Mouse (Mus musculus): ENCODE data around the gene Stxbp3.
"Not testable (repeated sequence)": the region's sequence is repeated elsewhere in the genome, so short reads cannot be mapped to it uniquely, and the experiment has no call there.

Gene Stxbp3

GRCm38 (mm10) chr3:108840000-108840715 lies at the start of gene Stxbp3:
TSS of gene Stxbp3 (minus strand) at chr3:108840526.
- DNase-seq (ENCODE audit: low read depth, low spot score): peak; percentile 96

- DNase-seq (ENCODE audit: low read depth, low spot score): no peak
Measured at GRCm38 (mm10) chr3:108889908-108890307, 49.6 kb upstream of the Stxbp3 start, which contains the start of gene Fndc7. TSS of gene Fndc7 (minus strand) at chr3:108890008.

- DNase-seq (ENCODE audit: low read depth, low spot score): no peak
Measured at GRCm38 (mm10) chr3:108887618-108887975, 47.3 kb upstream of the Stxbp3 start.

GRCm38 (mm10) chr3:108886934-108887617 lies 46.8 kb upstream of the Stxbp3 start:
- no peak for DNase-seq (ENCODE audit: low read depth, low spot score)

- DNase-seq (ENCODE audit: low read depth, low spot score): no peak
Measured at GRCm38 (mm10) chr3:108885686-108886530, 45.6 kb upstream of the Stxbp3 start.

- no peak for DNase-seq (ENCODE audit: low read depth, low spot score)
Measured at GRCm38 (mm10) chr3:108884706-108885289, 44.5 kb upstream of the Stxbp3 start.

- no peak for DNase-seq (ENCODE audit: low read depth, low spot score)
Measured at GRCm38 (mm10) chr3:108883067-108883466, 42.7 kb upstream of the Stxbp3 start.

- not testable (repeated sequence) for DNase-seq (ENCODE audit: low read depth, low spot score)
Measured at GRCm38 (mm10) chr3:108881873-108882272, 41.5 kb upstream of the Stxbp3 start.

GRCm38 (mm10) chr3:108880544-108881507 lies 40.5 kb upstream of the Stxbp3 start:
- DNase-seq (ENCODE audit: low read depth, low spot score): no peak

- DNase-seq (ENCODE audit: low read depth, low spot score): no peak
Measured at GRCm38 (mm10) chr3:108879836-108880435, 39.6 kb upstream of the Stxbp3 start.

GRCm38 (mm10) chr3:108879129-108879528 lies 38.8 kb upstream of the Stxbp3 start:
- DNase-seq (ENCODE audit: low read depth, low spot score): no peak

GRCm38 (mm10) chr3:108870631-108871030 lies 30.3 kb upstream of the Stxbp3 start:
- no peak for DNase-seq (ENCODE audit: low read depth, low spot score)

GRCm38 (mm10) chr3:108867449-108867848 lies 27.1 kb upstream of the Stxbp3 start:
- DNase-seq (ENCODE audit: low read depth, low spot score): no peak

GRCm38 (mm10) chr3:108865676-108866075 lies 25.4 kb upstream of the Stxbp3 start:
- no peak for DNase-seq (ENCODE audit: low read depth, low spot score)

GRCm38 (mm10) chr3:108865129-108865528 lies 24.8 kb upstream of the Stxbp3 start:
- DNase-seq (ENCODE audit: low read depth, low spot score): no peak

- DNase-seq (ENCODE audit: low read depth, low spot score): no peak
Measured at GRCm38 (mm10) chr3:108863091-108863490, 22.8 kb upstream of the Stxbp3 start.

GRCm38 (mm10) chr3:108862282-108862681 lies 22.0 kb upstream of the Stxbp3 start:
- not testable (repeated sequence) for DNase-seq (ENCODE audit: low read depth, low spot score)

- no peak for DNase-seq (ENCODE audit: low read depth, low spot score)
Measured at GRCm38 (mm10) chr3:108860786-108861185, 20.5 kb upstream of the Stxbp3 start.

GRCm38 (mm10) chr3:108858231-108858770 lies 18.0 kb upstream of the Stxbp3 start:
- no peak for DNase-seq (ENCODE audit: low read depth, low spot score)

GRCm38 (mm10) chr3:108857714-108858113 lies 17.4 kb upstream of the Stxbp3 start:
- no peak for DNase-seq (ENCODE audit: low read depth, low spot score)
